In the genomic region with DNA sequence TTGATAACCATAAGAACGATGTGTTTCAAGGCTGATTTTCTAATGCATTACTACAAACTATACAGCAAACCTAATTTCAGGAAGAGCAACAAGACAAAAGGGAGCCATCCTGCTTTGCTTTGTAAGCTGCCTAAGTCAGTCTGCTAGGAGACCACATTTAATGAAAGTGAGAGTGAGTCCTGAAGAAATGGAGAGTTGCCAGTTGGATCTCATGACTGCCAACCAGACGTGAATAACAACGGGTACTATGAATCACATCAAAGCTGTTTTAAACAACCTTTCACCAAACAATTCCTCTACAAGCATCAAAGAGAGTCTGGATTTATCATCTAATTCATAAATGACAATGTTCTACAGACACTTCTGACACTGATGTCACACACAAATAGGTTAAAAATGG, we compare ENCODE assay signal across 15 mouse cellular contexts. TPM values are rescaled to one million over a fixed set of nuclear protein-coding genes. Genes with fewer than 3 reads are reported as not detected.
DNase-seq lines count a peak whose midpoint lies in the region; ATAC-seq and TF ChIP-seq lines count a peak whose summit lies in the region.
"Had no signal": no experiment of that assay in that cellular context is flagged by ENCODE, and none has a peak within 500 bp of the region (broad histone marks: within the 10 kb centered on the region; RNA-seq: fewer than 3 reads in every experiment).

No protein-coding gene starts in this region.

- no peak overlapping the region for H3K27ac ChIP-seq in kidney, adult 2 months (ENCODE audit: insufficient read depth, low read depth, low read length)
- H3K27ac ChIP-seq in kidney, embryonic 15.5 days, result no peak overlapping the region
- H3K27ac ChIP-seq: forebrain, embryonic 10.5 days; intestine, embryonic 15.5 days; liver, embryonic 13.5 days had no signal

- H3K9me3 ChIP-seq in kidney, embryonic 15.5 days (replicated peaks), result no peaks in the 10 kb centered on the region
- H3K9me3 ChIP-seq: forebrain, embryonic 10.5 days; intestine, embryonic 15.5 days; liver, embryonic 13.5 days; megakaryocyte, embryonic 14.5 days had no signal

- H3K36me3 ChIP-seq in kidney, adult 2 months (ENCODE audit: control insufficient read depth, insufficient read depth, low read length), result no peaks in the 10 kb centered on the region
- H3K36me3 ChIP-seq in kidney, embryonic 15.5 days, result no peaks in the 10 kb centered on the region
- H3K36me3 ChIP-seq: forebrain, embryonic 10.5 days; intestine, embryonic 15.5 days; liver, embryonic 13.5 days had no signal

- 33% methylated on average over 3 of the region's 3 CpGs for WGBS in kidney, adult 2 months
- 62% methylated on average over 3 of the region's 3 CpGs for WGBS in kidney, embryonic 15.5 days

- H3K9ac ChIP-seq in kidney, embryonic 15.5 days, result no peak overlapping the region
- H3K9ac ChIP-seq: intestine, embryonic 15.5 days; liver, embryonic 13.5 days had no signal

- no peaks in the 10 kb centered on the region for H3K27me3 ChIP-seq in kidney, adult 2 months (replicated peaks; ENCODE audit: control insufficient read depth, insufficient read depth, low read length)
- H3K27me3 ChIP-seq in kidney, embryonic 15.5 days, result no peaks in the 10 kb centered on the region
- H3K27me3 ChIP-seq: intestine, embryonic 15.5 days; liver, embryonic 13.5 days; megakaryocyte, embryonic 14.5 days had no signal

- no peak overlapping the region for H3K4me3 ChIP-seq in kidney, adult 2 months (ENCODE audit: insufficient read depth, low read depth, low read length)
- no peak overlapping the region for H3K4me3 ChIP-seq in kidney, embryonic 15.5 days (replicated peaks)
- H3K4me3 ChIP-seq: forebrain, embryonic 10.5 days; intestine, embryonic 15.5 days; liver, embryonic 13.5 days; megakaryocyte, embryonic 14.5 days had no signal

- no peak for TF ChIP-seq CTCF in kidney, adult 2 months (conservative IDR thresholded peaks at IDR 0.05; ENCODE audit: insufficient read depth, insufficient read length, low read depth, low read length)

- ATAC-seq in kidney, embryonic 15.5 days (replicated peaks; ENCODE audit: low FRiP score), result no peak
- ATAC-seq: intestine, embryonic 15.5 days had no signal

- H3K4me1 ChIP-seq in kidney, adult 2 months (ENCODE audit: control insufficient read depth, insufficient read depth, low read length), result peaks cover 4% of the 10 kb centered on the region; the same call in 1 of the 2 replicates
- peaks cover 34% of the 10 kb centered on the region for H3K4me1 ChIP-seq in kidney, embryonic 15.5 days
- H3K4me1 ChIP-seq: intestine, embryonic 15.5 days had no signal

- DNase-seq in cerebellum, postnatal 10 days, result peak; percentile 48 to 54
- no peak for DNase-seq in cerebellum, adult 18-20 months
- peak; percentile 61 for DNase-seq in kidney, adult 2 months
- DNase-seq in 3134 (ENCODE audit: extremely low read depth, insufficient read length, low spot score) (peak; percentile 29), adipocyte (ENCODE audit: low spot score) (peak; percentile 24)
- DNase-seq in spleen, postnatal 4 days (ENCODE audit: low spot score in 2 of 2), result no peak
- DNase-seq in gastrocnemius, postnatal 10 days, result no peak
- DNase-seq: left cerebral cortex, postnatal 4 days; liver, embryonic 13.5 days; right cerebral cortex, postnatal 25 days; thymus, postnatal 25 days had no signal

- no peak for TF ChIP-seq POLR2A in kidney, adult 2 months (IDR thresholded peaks at IDR 0.05; ENCODE audit: low read depth, low read length)

- H3K4me2 ChIP-seq in kidney, embryonic 15.5 days, result no peak overlapping the region
- H3K4me2 ChIP-seq: intestine, embryonic 15.5 days; liver, embryonic 13.5 days had no signal

RNA-seq across cellular contexts. Expression of a gene that starts 11.6 kb away (rescaled TPM):
- polyA plus RNA-seq in kidney, adult 2 months (2012; rRNA removed), result 5.9 and 7.3 TPM in 2 replicates
- 38.6 and 40.7 TPM in 2 replicates for polyA plus RNA-seq in kidney, embryonic 15.5 days (2015; fragmentation: Nextera tagmentation; extraction: Ambion mirVana)
- 10 to 100 TPM; 14.1 to 14.8 TPM for total RNA-seq in gastrocnemius, postnatal 10 days (2021)

RNA-seq across cellular contexts. Expression of a gene that starts 11.7 kb away (rescaled TPM):
- 4.1 and 4.3 TPM in 2 replicates for polyA plus RNA-seq in kidney, adult 2 months (2012; rRNA removed)
- polyA plus RNA-seq in kidney, embryonic 15.5 days (2015; fragmentation: Nextera tagmentation; extraction: Ambion mirVana), result 15.3 and 17.0 TPM in 2 replicates
- 10 to 100 TPM; 21.6 to 29.7 TPM for total RNA-seq in gastrocnemius, postnatal 10 days (2021)

Comparison
In these comparisons a context has a peak if more than half of its experiments do, and no peak if none do; other contexts are left out.
1. DNase-seq: peak in cerebellum, postnatal 10 days (2 of 2), kidney, adult 2 months (single experiment), 3134 (single experiment) and adipocyte (single experiment); none in cerebellum, adult 18-20 months (0 of 2), spleen, postnatal 4 days (0 of 2) and gastrocnemius, postnatal 10 days (single experiment).